Mouse (Mus musculus): ENCODE measurements at regions not wholly inside any gene's neighbourhood (a gene's known extent, or its start where the extent isn't known, plus 50 kb on each side); places are given as distances from the start of the nearest gene placed in this dataset.

- DNase-seq (ENCODE audit: low spot score) = no peak
Measured at GRCm38 (mm10) chr17:45868539-45868938, 134.9 kb upstream of the 1600014C23Rik start.

GRCm38 (mm10) chr17:45867727-45868126, 134.1 kb upstream of the 1600014C23Rik start:
- DNase-seq (ENCODE audit: low spot score) = peak; percentile 42

GRCm38 (mm10) chr17:45866876-45867652, 133.4 kb upstream of the 1600014C23Rik start:
- peak; percentile 53 for DNase-seq (ENCODE audit: low spot score)

GRCm38 (mm10) chr17:45866346-45866745, 132.7 kb upstream of the 1600014C23Rik start:
- peak; percentile 36 for DNase-seq (ENCODE audit: low spot score)

DNA sequence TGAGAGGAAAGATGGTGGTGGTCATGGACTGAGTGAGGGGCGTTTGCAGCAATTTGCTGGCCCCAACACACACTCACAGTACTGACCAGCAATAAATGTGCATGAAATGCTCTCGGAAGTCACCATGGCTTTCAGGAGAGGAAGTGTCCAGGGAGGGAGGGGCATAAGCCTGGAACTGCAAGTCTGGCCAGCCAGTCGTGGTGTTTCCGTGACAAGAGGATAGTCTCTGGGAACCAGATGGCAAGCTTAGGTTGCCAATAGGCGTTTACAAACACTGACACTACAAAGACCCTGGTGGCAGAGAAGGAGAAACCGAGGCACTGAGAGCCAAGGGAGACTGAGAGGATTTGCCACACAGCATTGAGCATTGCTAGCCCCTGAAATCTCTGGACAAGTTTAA, 132.3 kb upstream of the 1600014C23Rik start:
- DNase-seq (ENCODE audit: low spot score) = no peak

GRCm38 (mm10) chr17:45863471-45864205, 130.0 kb upstream of the 1600014C23Rik start:
- no peak for DNase-seq (ENCODE audit: low spot score)

DNA sequence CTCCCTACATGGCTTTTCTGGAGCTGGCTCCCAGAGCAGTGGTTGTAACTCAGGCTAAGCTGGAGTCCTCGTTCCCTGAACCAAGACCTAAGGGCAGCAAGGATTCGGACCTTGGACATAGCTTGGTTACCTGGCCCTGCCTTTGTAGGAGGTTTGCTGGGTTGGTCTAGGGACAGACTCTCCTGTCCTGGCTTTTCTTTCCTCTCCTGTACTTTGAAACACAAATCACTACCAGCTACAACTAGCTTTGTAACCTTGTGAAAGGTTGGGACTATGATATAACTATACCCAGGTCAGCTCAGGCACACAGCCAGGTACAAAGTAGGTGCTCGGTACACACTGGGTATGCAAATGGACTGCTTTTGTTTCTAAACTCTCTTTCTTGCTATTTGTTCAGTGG, 129.4 kb upstream of the 1600014C23Rik start:
- DNase-seq (ENCODE audit: low spot score) = no peak

- no peak for DNase-seq (ENCODE audit: low spot score)
Measured at GRCm38 (mm10) chr17:45859441-45859840, 125.8 kb upstream of the 1600014C23Rik start.

GRCm38 (mm10) chr17:45853931-45854653, 120.4 kb upstream of the 1600014C23Rik start:
- no peak for DNase-seq (ENCODE audit: low spot score)

DNA sequence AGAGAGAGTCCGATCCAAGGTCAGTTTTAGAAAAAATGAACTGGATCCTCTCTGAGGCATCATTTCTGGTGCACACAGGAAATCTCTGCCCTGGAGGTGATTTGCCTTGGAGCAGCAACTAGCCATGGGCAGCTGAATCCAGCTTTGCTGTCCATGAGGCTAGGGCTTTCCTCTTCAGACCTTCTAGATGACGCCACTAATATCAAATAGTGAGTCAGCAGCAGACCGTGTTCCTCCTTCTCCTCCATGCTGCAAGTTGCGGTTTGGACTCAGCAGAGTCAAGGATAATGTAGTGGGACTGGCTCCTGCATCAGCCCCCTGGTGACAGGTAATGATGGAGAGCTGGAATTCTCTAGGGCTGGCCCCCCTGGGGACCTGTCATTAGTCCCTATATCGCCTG, 118.8 kb upstream of the 1600014C23Rik start:
- DNase-seq (ENCODE audit: low spot score) = no peak

DNA sequence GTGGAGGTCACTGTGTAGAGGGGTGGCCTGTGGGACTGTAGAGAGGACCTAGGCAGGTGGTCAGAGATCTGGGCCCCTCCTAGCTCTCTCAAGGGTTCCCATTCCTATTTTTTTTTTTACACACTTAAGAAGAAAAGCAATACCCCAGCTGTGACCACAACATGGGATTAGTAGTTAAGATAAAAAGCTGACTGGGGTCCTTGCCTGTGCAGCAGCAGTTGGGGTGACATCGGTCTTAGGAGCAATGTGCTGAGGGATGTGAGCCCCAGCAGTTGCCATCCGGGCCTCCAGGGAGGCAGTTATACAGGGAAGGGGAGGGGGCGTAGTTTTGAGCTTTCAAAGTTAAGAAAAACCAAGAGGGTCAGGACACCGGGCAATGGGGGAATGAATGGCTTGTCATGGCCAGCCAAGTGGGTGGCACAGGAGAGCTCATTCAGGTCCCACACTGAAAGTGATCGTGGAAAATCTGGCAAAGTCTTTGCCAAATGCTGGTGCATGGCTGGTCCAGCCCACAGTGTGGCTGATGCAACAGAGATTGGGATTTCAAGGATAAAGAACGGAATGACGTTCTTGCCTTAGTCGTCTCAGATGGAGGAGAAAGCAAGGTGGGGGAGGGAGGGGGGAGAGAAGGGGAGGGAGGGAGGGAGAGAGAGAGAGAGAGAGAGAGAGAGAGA, 118.2 kb upstream of the 1600014C23Rik start:
- no peak for DNase-seq (ENCODE audit: low spot score)

DNA sequence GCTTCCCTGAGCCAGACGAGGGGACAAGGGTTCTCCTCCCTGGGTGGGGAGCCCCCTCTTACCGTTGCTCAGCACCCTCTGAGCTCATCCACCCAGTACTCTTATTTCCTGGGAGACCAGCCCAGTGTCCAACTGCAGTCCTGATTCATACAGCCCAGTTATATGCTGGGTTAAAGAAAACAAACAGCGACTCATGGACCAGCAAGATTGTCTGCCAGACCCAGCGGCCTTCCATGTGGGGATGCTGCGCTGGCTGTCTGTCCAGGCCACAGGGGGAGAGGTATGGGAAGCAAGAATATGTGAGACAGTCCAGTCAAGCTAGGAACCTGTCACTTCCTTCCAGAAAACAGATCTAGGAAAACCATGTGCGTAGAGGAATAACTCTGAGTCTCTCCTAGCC, 117.3 kb upstream of the 1600014C23Rik start:
- DNase-seq (ENCODE audit: low spot score) = no peak

DNA sequence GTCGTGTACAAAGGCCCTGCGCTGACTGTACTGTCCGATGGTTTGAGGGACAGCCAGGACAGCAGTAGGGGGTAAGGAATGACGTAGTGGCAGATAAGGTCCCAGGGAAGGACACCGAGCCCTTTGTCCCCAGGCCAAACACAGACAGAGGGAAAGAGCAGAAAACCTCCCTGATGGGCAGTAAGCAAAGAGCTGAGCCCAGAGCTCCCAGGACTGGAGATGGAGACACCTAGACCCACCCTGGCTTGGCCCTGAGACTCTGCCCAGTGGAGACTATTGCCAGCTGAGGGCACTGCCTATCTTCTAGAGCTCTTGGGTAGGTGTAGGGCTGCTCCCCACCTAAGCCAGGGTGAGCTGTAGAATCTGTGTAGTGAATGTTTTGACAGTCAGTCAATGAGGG, 116.5 kb upstream of the 1600014C23Rik start:
- no peak for DNase-seq (ENCODE audit: low spot score)

DNA sequence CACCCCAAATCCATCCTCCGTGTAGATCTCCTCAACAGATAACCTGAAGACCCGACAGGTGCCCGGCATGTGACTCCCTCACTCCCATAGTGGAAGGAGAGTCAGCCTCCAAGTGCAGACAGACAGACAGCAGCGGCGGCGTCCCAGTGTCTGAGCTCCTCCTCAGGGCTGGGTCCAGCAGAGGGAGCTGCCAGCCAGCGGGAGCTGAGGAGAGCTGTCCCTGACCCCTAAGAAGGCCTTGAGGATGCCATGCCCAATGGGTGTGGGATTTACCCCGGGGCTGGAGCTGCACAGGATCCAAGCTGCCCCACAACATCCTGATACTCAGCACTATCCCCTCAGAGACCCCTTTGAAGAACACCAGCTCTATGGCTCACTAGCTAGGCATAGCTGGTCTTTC, 115.0 kb upstream of the 1600014C23Rik start:
- DNase-seq (ENCODE audit: low spot score) = peak; percentile 83

- peak; percentile 80 for DNase-seq (ENCODE audit: low spot score)
Measured at GRCm38 (mm10) chr17:45847701-45848378, 114.2 kb upstream of the 1600014C23Rik start.

GRCm38 (mm10) chr17:45845832-45846231, 112.2 kb upstream of the 1600014C23Rik start:
- DNase-seq (ENCODE audit: low spot score) = no peak

DNA sequence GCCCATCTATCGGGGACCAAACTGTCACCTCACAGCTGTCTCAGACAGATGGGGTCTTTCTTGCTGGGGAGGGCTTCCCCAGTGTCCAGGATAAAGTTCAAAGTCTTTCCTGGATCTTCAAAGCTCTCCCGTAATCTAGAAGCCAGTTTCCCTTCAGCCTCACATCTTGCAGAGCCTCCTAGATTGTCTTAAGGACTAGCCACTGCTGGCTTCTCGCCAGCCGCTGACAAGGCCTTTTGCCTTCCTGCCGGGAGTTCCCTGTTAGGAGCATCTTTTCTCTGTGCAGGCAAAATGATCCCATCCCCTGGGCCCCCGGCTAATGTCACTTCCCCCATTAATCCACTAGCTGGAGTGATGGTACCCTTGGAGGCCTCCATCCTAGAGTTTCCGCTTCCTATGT, 103.1 kb upstream of the 1600014C23Rik start:
- DNase-seq (ENCODE audit: low spot score) = no peak

- DNase-seq (ENCODE audit: low spot score) = no peak
Measured at GRCm38 (mm10) chr17:45836253-45836652, 102.6 kb upstream of the 1600014C23Rik start.

- no peak for DNase-seq (ENCODE audit: low spot score)
Measured at GRCm38 (mm10) chr17:45834518-45835071, 101.0 kb upstream of the 1600014C23Rik start.

DNA sequence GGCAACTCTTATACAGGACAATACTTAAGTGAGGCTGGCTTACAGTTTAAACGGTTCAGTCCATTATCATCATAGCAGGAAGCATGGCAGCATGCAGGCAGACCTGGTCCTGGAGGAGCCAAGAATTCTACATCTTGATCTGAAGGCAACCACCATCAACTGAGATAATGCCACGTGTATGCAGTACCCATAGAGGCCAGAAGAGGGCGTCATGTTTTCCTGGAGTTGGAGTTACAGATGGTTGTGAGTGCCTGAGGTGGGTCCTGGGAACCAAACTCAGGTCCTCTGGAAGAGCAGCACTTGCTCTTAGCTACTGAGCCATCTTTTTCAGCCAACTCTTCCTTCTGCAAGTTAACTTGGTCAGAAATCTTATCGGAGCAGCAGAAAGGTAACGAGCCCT, 96.7 kb upstream of the 1600014C23Rik start:
- no peak for DNase-seq (ENCODE audit: low spot score)

DNA sequence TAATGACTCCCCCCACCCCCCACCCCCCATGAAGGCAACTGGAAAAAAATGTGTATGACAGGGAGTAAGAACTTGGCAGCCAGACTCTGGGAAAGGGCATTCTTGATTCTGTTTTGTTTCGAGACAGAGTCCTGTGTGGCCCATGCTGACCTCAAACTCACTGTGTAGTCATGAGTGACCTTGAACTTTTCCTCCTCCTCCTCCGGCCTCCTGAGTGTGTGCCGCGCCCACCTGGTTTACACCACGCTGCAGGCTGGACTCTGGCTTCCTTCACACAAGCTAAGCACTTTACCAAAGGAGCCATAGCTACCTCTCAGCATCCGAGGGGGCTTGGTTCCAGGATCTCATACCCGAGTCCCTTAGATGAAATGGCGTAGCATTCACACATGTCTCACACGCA, 95.9 kb upstream of the 1600014C23Rik start:
- DNase-seq (ENCODE audit: low spot score) = no peak

All from gastrocnemius, adult 18-20 months (tissue).